Mouse (Mus musculus): ENCODE measurements around the gene Prcc. TPM values are rescaled to one million over a fixed set of nuclear protein-coding genes. Genes with fewer than 3 reads are reported as not detected.
A peak's percentile ranks its signal among the peaks of the same experiment; 100 is the strongest.

The Prcc gene
- polyA plus RNA-seq, 1 experiment from 2014 or later: 15.5 TPM

- H3K4me1 ChIP-seq (replicated peaks; ENCODE audit: control insufficient read depth, insufficient read depth, low read length): no peaks in the 10 kb centered on the region; the same call in 1 of the 2 replicates
- no peaks in the 10 kb centered on the region for H3K9me3 ChIP-seq (ENCODE audit: control insufficient read depth, low read length)
- no peak overlapping the region for H3K27ac ChIP-seq
- H3K36me3 ChIP-seq (replicated peaks; ENCODE audit: control insufficient read depth, insufficient read depth): peaks cover 68% of the 10 kb centered on the region
- peak; percentile 73 for DNase-seq (ENCODE audit: low spot score)
- no peak overlapping the region for H3K9ac ChIP-seq
- WGBS: 26% methylated on average over 3 of the region's 3 CpGs
- H3K27me3 ChIP-seq (ENCODE audit: control insufficient read depth, insufficient read depth, low read length): no peaks in the 10 kb centered on the region
- peak; percentile 53; the same call in 1 of the 2 replicates for ATAC-seq (ENCODE audit: low FRiP score)
- no peak overlapping the region for H3K4me3 ChIP-seq (replicated peaks; ENCODE audit: low read length)
- H3K4me2 ChIP-seq (replicated peaks): no peak overlapping the region
Observed at GRCm38 (mm10) chr3:87859813-87860212, 25.6 kb downstream of the Prcc start.

GRCm38 (mm10) chr3:87857666-87858065 is 27.7 kb downstream of the Prcc start:
- H3K4me3 ChIP-seq (replicated peaks; ENCODE audit: low read length): no peak overlapping the region
- no peak overlapping the region for H3K9ac ChIP-seq
- H3K4me2 ChIP-seq (replicated peaks): no peak overlapping the region
- H3K27me3 ChIP-seq (ENCODE audit: control insufficient read depth, insufficient read depth, low read length): no peaks in the 10 kb centered on the region
- WGBS: 91% methylated on average over 8 of the region's 8 CpGs
- ATAC-seq (ENCODE audit: low FRiP score) (no peak), DNase-seq (ENCODE audit: low spot score) (no peak)
- peaks cover 6% of the 10 kb centered on the region; the same call in 1 of the 2 replicates for H3K4me1 ChIP-seq (replicated peaks; ENCODE audit: control insufficient read depth, insufficient read depth, low read length)
- peaks cover 51% of the 10 kb centered on the region for H3K36me3 ChIP-seq (replicated peaks; ENCODE audit: control insufficient read depth, insufficient read depth)
- no peak overlapping the region for H3K27ac ChIP-seq
- no peaks in the 10 kb centered on the region for H3K9me3 ChIP-seq (ENCODE audit: control insufficient read depth, low read length)

GRCm38 (mm10) chr3:87855936-87856335 is 29.5 kb downstream of the Prcc start:
- no peak overlapping the region for H3K4me3 ChIP-seq (replicated peaks; ENCODE audit: low read length)
- H3K9me3 ChIP-seq (ENCODE audit: control insufficient read depth, low read length): no peaks in the 10 kb centered on the region
- no peaks in the 10 kb centered on the region for H3K27me3 ChIP-seq (ENCODE audit: control insufficient read depth, insufficient read depth, low read length)
- peaks cover 6% of the 10 kb centered on the region; the same call in 1 of the 2 replicates for H3K4me1 ChIP-seq (replicated peaks; ENCODE audit: control insufficient read depth, insufficient read depth, low read length)
- no peak overlapping the region for H3K4me2 ChIP-seq (replicated peaks)
- no peak overlapping the region for H3K9ac ChIP-seq
- no peak overlapping the region for H3K27ac ChIP-seq
- ATAC-seq (ENCODE audit: low FRiP score): no peak
- 92% methylated on average over 8 of the region's 8 CpGs for WGBS
- peaks cover 35% of the 10 kb centered on the region for H3K36me3 ChIP-seq (replicated peaks; ENCODE audit: control insufficient read depth, insufficient read depth)
- DNase-seq (ENCODE audit: low spot score): no peak

- ATAC-seq (ENCODE audit: low FRiP score) (peak; percentile 17; the same call in 1 of the 2 replicates), DNase-seq (ENCODE audit: low spot score) (no peak)
- no peaks in the 10 kb centered on the region for H3K9me3 ChIP-seq (ENCODE audit: control insufficient read depth, low read length)
- no peak overlapping the region for H3K4me3 ChIP-seq (replicated peaks; ENCODE audit: low read length)
- no peaks in the 10 kb centered on the region for H3K27me3 ChIP-seq (ENCODE audit: control insufficient read depth, insufficient read depth, low read length)
- H3K4me1 ChIP-seq (replicated peaks; ENCODE audit: control insufficient read depth, insufficient read depth, low read length): peaks cover 6% of the 10 kb centered on the region; the same call in 1 of the 2 replicates
- peaks cover 31% of the 10 kb centered on the region for H3K36me3 ChIP-seq (replicated peaks; ENCODE audit: control insufficient read depth, insufficient read depth)
- H3K4me2 ChIP-seq (replicated peaks): no peak overlapping the region
- 70% methylated on average over 7 of the region's 7 CpGs for WGBS
- H3K27ac ChIP-seq: no peak overlapping the region
- no peak overlapping the region for H3K9ac ChIP-seq
Observed at GRCm38 (mm10) chr3:87854795-87855568, 30.4 kb downstream of the Prcc start.

GRCm38 (mm10) chr3:87849117-87849516 is 36.3 kb downstream of the Prcc start:
- Histone ChIP-seq H3K27ac (no peak overlapping the region), H3K4me1 (replicated peaks; ENCODE audit: control insufficient read depth, insufficient read depth, low read length) (peaks cover 4% of the 10 kb centered on the region; the same call in 1 of the 2 replicates)

GRCm38 (mm10) chr3:87847680-87848079 is 37.7 kb downstream of the Prcc start:
- no peak overlapping the region for H3K9ac ChIP-seq
- no peaks in the 10 kb centered on the region for H3K36me3 ChIP-seq (replicated peaks; ENCODE audit: control insufficient read depth, insufficient read depth)
- no peaks in the 10 kb centered on the region for H3K4me1 ChIP-seq (replicated peaks; ENCODE audit: control insufficient read depth, insufficient read depth, low read length)
- no peaks in the 10 kb centered on the region for H3K27me3 ChIP-seq (ENCODE audit: control insufficient read depth, insufficient read depth, low read length)
- no peak for ATAC-seq (ENCODE audit: low FRiP score)
- 81% methylated on average over 5 of the region's 5 CpGs for whole genome bisulfite sequencing
- no peak overlapping the region for H3K27ac ChIP-seq
- no peak for DNase-seq (ENCODE audit: low spot score)
- no peak overlapping the region for H3K4me3 ChIP-seq (replicated peaks; ENCODE audit: low read length)
- no peak overlapping the region for H3K4me2 ChIP-seq (replicated peaks)
- H3K9me3 ChIP-seq (ENCODE audit: control insufficient read depth, low read length): no peaks in the 10 kb centered on the region

More at GRCm38 (mm10) chr3:87849117-87849516, 36.3 kb downstream of the Prcc start:
- WGBS: 84% methylated on average over 14 of the region's 14 CpGs
- no peak overlapping the region for H3K4me3 ChIP-seq (replicated peaks; ENCODE audit: low read length)
- no peak overlapping the region for H3K9ac ChIP-seq
- H3K27me3 ChIP-seq (ENCODE audit: control insufficient read depth, insufficient read depth, low read length): no peaks in the 10 kb centered on the region
- DNase-seq (ENCODE audit: low spot score) (no peak), ATAC-seq (ENCODE audit: low FRiP score) (no peak)
- H3K4me2 ChIP-seq (replicated peaks): no peak overlapping the region
- H3K36me3 ChIP-seq (replicated peaks; ENCODE audit: control insufficient read depth, insufficient read depth): no peaks in the 10 kb centered on the region
- no peaks in the 10 kb centered on the region for H3K9me3 ChIP-seq (ENCODE audit: control insufficient read depth, low read length)

GRCm38 (mm10) chr3:87846650-87847110 is 38.7 kb downstream of the Prcc start, which contains the start of gene Sh2d2a:
Gene Sh2d2a (plus strand): TSS chr3:87846755.
- no peaks in the 10 kb centered on the region for H3K27me3 ChIP-seq (ENCODE audit: control insufficient read depth, insufficient read depth, low read length)
- H3K9ac ChIP-seq: no peak within 1 kb of the TSS
- H3K4me1 ChIP-seq (replicated peaks; ENCODE audit: control insufficient read depth, insufficient read depth, low read length): no peaks in the 10 kb centered on the region
- no peak within 1 kb of the TSS for H3K27ac ChIP-seq
- no peaks in the 10 kb centered on the region for H3K9me3 ChIP-seq (ENCODE audit: control insufficient read depth, low read length)
- DNase-seq (ENCODE audit: low spot score) (no peak), ATAC-seq (ENCODE audit: low FRiP score) (no peak)
- H3K4me3 ChIP-seq (replicated peaks; ENCODE audit: low read length): no peak within 1 kb of the TSS
- no peak within 1 kb of the TSS for H3K4me2 ChIP-seq (replicated peaks)
- no peaks in the 10 kb centered on the region for H3K36me3 ChIP-seq (replicated peaks; ENCODE audit: control insufficient read depth, insufficient read depth)
- WGBS: 83% methylated on average over 7 of the region's 7 CpGs

- no peak overlapping the region for H3K27ac ChIP-seq
- no peaks in the 10 kb centered on the region for H3K4me1 ChIP-seq (replicated peaks; ENCODE audit: control insufficient read depth, insufficient read depth, low read length)
- DNase-seq (ENCODE audit: low spot score) (no peak), ATAC-seq (ENCODE audit: low FRiP score) (no peak)
- WGBS: 70% methylated on average over 4 of the region's 4 CpGs
- no peaks in the 10 kb centered on the region for H3K36me3 ChIP-seq (replicated peaks; ENCODE audit: control insufficient read depth, insufficient read depth)
- H3K9ac ChIP-seq: no peak overlapping the region
- H3K4me2 ChIP-seq (replicated peaks): no peak overlapping the region
- no peaks in the 10 kb centered on the region for H3K9me3 ChIP-seq (ENCODE audit: control insufficient read depth, low read length)
- no peaks in the 10 kb centered on the region for H3K27me3 ChIP-seq (ENCODE audit: control insufficient read depth, insufficient read depth, low read length)
- H3K4me3 ChIP-seq (replicated peaks; ENCODE audit: low read length): no peak overlapping the region
Observed at GRCm38 (mm10) chr3:87846186-87846585, 39.2 kb downstream of the Prcc start.

- Histone ChIP-seq H3K4me2 (replicated peaks) (no peak overlapping the region), H3K4me3 (replicated peaks; ENCODE audit: low read length) (no peak overlapping the region), H3K36me3 (replicated peaks; ENCODE audit: control insufficient read depth, insufficient read depth) (no peaks in the 10 kb centered on the region), H3K9me3 (ENCODE audit: control insufficient read depth, low read length) (no peaks in the 10 kb centered on the region), H3K27me3 (ENCODE audit: control insufficient read depth, insufficient read depth, low read length) (no peaks in the 10 kb centered on the region), H3K27ac (no peak overlapping the region), H3K4me1 (replicated peaks; ENCODE audit: control insufficient read depth, insufficient read depth, low read length) (no peaks in the 10 kb centered on the region), H3K9ac (no peak overlapping the region)
- 87% methylated on average over 4 of the region's 4 CpGs for WGBS
- DNase-seq (ENCODE audit: low spot score) (no peak), ATAC-seq (ENCODE audit: low FRiP score) (no peak)
Observed at GRCm38 (mm10) chr3:87844981-87845380, 40.4 kb downstream of the Prcc start.

Measured in hindbrain, embryonic 14.5 days (tissue).